Mouse (Mus musculus) 3134 (cell line): Measurements from ENCODE around the gene Med20.

ENCODE experiments used
- DNase-seq: peaks from one replicate; pipeline ENCODE4 v3.0.0-alpha.2; 2011; ENCODE audit warnings: low spot score; ENCODE audit not compliant: insufficient read length; ENCODE audit errors: extremely low read depth

Gene Med20

GRCm38 (mm10) chr17:47610849-47611660, at the start of gene Med20, which contains the start of the genes Bysl and Gm20517:
TSS of gene Med20 (plus strand) at chr17:47611582.
TSS of gene Bysl (minus strand) at chr17:47611492.
TSS of gene Gm20517 (plus strand) at chr17:47611589.
- DNase-seq = peak; percentile 92

GRCm38 (mm10) chr17:47562875-47563274, 48.5 kb upstream of the Med20 start:
- no peak for DNase-seq

GRCm38 (mm10) chr17:47564612-47565011, 46.8 kb upstream of the Med20 start:
- DNase-seq = no peak

- no peak for DNase-seq
Observed at GRCm38 (mm10) chr17:47566133-47566532, 45.2 kb upstream of the Med20 start.

GRCm38 (mm10) chr17:47567271-47567670, 44.1 kb upstream of the Med20 start:
- no peak for DNase-seq

GRCm38 (mm10) chr17:47568389-47568788, 43.0 kb upstream of the Med20 start:
- DNase-seq = no peak

GRCm38 (mm10) chr17:47568951-47569527, 42.3 kb upstream of the Med20 start:
- DNase-seq = no peak

GRCm38 (mm10) chr17:47571621-47572020, 39.8 kb upstream of the Med20 start:
- DNase-seq = no peak

- no peak for DNase-seq
Observed at GRCm38 (mm10) chr17:47572436-47572835, 38.9 kb upstream of the Med20 start.

GRCm38 (mm10) chr17:47574028-47574427, 37.4 kb upstream of the Med20 start:
- no peak for DNase-seq

GRCm38 (mm10) chr17:47574830-47575229, 36.6 kb upstream of the Med20 start:
- DNase-seq = no peak

- no peak for DNase-seq
Observed at GRCm38 (mm10) chr17:47578655-47579054, 32.7 kb upstream of the Med20 start.

GRCm38 (mm10) chr17:47580962-47581361, 30.4 kb upstream of the Med20 start:
- no peak for DNase-seq

- DNase-seq = no peak
Observed at GRCm38 (mm10) chr17:47588517-47588916, 22.9 kb upstream of the Med20 start.

- no peak for DNase-seq
Observed at GRCm38 (mm10) chr17:47591073-47591472, 20.3 kb upstream of the Med20 start.

- DNase-seq = peak; percentile 93
Observed at GRCm38 (mm10) chr17:47593215-47593853, 18.0 kb upstream of the Med20 start.

GRCm38 (mm10) chr17:47593854-47594182, 17.6 kb upstream of the Med20 start:
- DNase-seq = no peak

GRCm38 (mm10) chr17:47594183-47594968, 17.0 kb upstream of the Med20 start:
- peak; percentile 64 for DNase-seq

- no peak for DNase-seq
Observed at GRCm38 (mm10) chr17:47594969-47595247, 16.5 kb upstream of the Med20 start.

GRCm38 (mm10) chr17:47595248-47596161, 15.9 kb upstream of the Med20 start:
- peak; percentile 66 for DNase-seq
